Mouse (Mus musculus) right cerebral cortex, postnatal 14 days (tissue): ENCODE results near the gene 1110017D15Rik.
"Not testable (repeated sequence)": the region's sequence is repeated elsewhere in the genome, so short reads cannot be mapped to it uniquely, and the experiment has no call there.

Experiments used
- DNase-seq: peaks from one replicate; pipeline ENCODE4 v3.0.0; 2022

Gene 1110017D15Rik

DNA sequence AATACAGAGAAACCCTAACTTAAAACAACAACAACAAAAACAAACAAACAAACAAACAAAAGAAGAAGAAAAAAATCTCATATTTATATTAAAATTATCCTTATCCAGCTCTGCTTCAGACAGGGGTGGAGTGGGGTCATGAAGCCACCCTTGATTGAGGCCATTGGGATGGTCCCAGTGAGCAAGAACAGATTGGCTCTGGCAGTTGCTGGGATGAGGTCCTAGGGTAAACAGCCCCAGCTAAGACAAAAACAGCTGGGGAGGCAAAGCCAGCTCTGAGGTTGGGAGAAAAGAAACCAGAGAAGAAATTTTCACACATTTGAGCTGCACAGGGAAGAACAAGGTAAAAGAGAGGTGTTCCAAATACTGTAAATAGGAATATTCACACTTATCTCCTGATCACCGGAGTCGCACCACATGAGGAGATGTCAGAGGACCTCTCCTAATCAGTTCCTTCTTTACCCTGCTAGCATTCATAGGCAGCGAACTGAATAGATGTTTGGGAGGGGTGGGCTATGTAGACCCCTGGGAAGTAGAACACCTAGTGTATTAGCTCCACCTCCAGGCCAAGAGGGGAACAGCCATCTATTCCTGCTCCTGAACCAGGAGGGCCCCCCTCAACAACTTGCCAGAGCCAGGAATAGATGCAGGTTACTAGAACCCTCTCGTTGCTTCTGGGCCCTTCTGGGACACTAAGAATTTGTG, 38.2 kb downstream of the 1110017D15Rik start:
- no peak for DNase-seq

DNA sequence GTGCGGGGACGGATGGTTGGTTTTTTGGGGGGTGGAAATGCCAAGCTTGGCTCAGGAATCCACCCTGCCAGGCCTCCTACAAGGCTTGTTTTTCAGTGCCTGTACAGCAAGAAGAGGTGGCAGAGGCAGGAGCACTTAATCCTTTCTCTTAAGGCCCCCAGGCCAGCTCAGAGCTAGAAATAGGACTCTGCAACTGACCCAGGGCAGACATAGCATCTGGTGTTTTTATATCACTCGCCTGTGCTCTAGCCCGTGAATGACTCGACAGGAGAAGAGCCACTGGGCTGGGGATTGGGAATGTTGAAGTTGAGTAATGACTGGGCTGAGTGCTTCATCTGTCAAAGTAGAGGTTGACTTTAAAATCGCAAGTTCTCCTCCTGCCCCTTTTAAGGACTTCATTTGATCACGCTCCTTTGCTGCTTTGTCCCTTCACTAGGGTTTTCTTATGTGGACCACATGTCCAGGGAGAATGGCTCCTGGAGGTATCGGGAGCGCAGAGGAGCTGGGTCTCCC, 39.4 kb downstream of the 1110017D15Rik start:
- DNase-seq = no peak

DNA sequence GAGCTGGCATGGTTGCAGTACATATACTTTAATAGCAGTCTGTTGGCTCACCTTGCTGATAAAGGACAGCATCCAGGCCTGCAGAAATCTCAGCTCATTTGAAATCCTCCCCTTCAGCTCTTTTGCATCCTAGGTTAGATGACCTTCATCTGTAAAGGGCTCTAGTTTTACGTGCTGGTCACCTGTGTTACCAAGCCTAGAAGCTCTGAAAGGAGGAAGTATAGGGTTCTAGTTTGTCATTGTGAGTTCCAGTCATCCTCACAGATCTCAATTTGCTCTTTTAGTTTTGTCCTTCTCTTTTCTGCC, 45.8 kb downstream of the 1110017D15Rik start:
- DNase-seq = no peak

DNA sequence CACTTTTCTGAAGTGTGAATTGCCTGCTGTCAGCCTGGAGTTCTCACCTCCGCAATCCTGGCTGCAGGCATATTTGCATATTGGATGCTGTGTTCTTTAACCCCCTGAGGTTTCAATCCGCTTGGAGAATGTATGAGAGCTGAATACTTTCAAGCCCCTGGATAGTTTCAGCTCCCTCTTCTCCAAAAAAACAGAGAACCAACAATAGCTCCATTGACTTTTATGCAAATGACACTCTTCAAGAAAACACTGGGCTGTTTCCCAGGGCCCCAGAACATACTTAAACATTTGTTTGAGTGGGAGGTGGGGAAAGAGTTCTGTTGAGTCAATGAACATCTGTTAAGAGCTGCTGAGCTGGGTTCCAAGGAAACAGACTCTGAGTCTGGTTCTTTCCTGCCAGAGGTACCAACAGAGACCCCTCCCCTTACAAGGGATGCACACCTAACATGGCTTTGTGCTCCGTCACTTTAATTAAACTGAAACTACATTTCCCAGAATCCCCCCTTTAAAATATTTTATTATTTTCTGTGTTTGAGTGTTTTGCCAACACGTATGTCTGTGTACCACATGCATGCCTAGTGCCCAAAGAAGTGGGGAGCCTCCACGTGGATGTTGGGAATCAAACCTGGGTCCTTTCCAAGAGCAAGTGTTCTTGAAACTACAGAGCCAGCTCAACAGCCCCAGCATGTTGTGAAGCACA, 46.3 kb downstream of the 1110017D15Rik start:
- no peak for DNase-seq

DNA sequence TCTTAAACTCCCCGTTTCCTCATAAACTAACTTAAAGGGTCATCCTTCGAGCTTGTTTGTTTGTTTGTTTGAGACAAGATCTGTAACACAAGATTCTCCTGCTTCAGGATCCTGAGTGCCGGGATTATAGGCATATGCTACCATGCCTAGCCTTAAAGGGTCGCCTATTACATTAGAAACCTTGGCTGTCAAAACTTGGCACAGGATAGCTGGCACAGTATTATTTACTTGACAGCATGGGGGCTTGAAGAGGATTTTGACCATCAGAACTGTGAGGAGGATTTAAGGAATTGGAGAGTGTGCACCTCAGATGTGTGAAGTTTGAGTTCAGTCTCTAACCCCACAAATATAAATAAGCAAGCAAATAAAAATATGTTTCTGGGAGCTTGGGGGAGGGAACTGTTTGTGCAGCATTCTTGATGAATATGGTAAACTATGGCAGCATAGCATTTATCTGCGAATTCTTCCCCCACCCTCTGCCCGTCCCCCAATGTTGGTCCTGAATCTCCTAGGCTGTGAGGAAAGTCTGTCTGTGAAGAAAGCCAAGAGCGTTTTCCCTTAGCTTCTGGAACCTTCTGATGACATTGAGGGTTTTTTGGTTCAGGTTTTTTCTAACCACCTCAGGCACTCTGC, 47.0 kb downstream of the 1110017D15Rik start:
- no peak for DNase-seq

DNA sequence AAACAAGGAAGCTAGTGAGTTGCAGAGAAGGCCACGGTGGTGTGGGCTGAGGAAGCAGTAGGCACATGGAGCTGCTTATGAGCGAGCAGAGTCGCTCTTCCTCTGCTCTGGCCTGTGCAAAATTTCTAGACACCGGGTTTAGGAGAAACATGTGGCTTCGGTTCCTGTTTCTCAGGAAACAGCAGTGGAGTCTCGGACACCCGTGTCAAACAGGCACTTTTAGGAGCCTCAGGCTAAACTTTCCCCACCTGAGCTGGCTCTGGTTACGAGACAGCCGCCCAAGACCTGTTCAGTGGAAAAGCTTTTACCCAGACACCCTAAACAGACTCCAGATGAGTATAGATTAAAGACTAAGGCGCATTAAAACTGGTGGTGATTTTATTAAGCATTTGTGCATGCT, 47.9 kb downstream of the 1110017D15Rik start:
- DNase-seq = no peak

DNA sequence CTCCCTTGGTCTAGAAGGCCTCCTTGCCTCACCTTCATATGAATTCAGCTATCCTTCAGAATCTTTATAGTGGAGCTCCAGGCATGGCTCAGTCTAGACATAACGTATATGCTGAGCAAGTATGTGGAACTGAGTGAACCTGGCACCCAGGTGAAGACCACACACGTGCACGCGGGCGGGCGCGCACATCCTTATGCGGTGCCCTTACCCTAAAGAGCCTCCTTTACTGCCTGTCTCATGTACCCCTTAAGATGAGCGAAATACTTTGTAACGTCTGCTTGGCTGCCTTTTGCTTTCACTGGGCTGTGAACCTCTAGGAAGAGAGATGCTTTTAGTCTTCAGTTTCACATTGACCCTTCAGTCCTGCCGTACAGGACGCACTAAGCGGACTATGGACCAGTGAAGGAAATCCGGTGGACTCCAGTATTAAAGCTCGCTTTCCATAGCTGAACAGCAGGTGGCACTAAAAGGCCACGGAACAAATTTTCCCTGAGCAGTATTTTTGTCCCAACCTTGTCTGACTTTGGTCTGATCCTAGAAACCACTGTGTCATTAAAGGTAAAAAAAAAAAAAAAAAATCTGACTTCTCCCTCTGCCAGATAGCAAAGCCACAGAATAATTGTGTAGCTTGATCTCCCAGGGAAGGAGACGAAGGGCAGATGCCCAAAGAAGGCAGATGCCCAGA, 48.6 kb downstream of the 1110017D15Rik start:
- DNase-seq = peak; percentile 60

DNA sequence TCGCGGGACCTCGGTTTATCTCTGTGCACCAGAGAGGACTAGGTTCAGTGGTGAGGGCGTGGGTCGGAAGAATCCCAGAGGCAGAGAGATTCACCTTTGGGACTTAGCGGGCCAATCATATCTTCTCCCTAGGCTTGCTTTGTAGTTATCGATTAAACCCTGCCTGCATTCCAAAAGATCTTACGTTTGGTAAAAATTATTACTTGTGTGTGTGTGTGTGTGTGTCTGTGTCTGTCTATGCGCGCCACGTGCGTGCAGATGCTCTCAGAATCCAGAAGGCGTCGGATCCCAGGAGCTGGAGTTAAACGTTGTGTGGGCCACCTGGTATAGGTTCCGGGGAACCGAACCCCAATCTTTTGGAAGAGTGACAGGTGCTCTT, 51.9 kb downstream of the 1110017D15Rik start:
- DNase-seq = no peak

DNA sequence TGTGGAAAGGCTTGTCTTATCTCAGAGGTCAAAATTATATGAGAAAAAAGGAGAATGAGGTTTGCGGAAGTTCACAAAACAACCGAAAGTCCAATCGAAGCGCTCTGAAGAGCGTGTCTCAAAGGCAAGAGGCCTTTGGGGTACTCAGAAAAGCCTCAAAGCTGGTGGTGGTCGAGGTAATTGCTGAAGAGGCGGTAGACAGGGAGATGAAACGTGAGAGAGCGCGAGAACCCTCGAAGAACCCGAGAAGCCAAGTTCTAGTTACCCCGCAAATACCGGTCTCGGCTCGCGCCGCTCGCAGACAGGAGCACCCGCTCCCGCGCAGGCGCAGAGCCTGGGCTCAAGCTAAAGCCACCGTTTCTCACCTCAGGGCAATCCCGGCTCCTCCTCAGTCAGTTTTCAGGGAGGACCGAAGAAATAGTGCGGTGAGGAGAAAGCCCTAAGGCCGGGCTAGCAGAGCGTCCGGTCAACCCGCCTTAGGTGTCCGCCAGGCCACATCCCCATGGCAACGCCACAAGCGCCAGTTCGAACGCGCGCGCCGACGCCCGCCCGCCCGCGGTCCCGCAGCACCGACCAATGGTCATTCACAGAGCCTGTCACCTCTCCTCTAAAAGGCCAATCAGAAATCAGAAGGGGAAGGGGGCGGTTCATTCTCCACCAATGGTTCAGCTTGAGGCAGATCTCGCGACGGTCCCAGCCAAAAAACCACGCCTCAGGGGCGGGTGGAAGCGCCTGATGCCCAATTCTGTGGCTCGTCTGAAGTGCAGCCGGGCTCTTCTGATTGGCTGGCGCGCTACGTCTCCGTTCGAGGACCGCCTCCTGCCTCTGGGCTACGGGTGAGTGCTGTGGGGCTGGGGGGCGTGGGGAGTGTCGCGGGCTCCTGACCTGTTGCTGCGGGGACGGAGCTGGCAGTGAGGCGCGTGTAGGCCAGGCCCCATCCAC, 52.5 kb downstream of the 1110017D15Rik start, which contains the start of the genes Kif24 and Nudt2:
Gene Kif24 (minus strand): TSS at position 543 of the 942 bp plus-strand sequence.
Gene Nudt2 (plus strand): TSS at position 807 of the 942 bp plus-strand sequence.
- DNase-seq = peak; percentile 95

DNA sequence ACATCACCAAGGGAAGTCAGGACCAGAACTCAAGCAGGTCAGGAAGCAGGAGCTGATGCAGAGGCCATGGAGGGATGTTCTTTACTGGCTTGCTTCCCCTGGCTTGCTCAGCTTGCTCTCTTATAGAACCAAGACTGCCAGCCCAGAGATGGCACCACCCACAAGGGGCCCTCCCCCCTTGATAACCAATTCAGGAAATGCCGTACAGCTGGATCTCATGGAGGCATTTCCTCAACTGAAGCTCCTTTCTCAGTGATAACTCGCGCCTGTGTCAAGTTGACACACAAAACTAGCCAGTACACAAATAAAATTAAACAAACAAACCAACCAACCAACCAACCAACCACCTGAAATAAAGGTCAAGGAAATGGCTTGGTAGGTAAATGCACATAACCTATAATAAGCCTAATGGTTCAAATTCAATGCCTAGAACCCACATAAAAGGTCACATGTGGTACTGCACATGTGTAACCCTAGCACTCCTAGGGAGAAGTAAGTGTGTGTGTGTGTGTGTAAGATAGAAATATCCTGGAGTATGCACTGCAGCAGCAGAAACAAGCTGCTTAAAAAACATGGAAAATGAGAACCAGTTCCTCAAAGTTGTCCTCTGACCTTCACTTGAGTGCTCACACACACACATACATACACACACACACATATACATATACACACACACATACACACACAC, 53.9 kb downstream of the 1110017D15Rik start:
- not testable (repeated sequence) for DNase-seq

DNA sequence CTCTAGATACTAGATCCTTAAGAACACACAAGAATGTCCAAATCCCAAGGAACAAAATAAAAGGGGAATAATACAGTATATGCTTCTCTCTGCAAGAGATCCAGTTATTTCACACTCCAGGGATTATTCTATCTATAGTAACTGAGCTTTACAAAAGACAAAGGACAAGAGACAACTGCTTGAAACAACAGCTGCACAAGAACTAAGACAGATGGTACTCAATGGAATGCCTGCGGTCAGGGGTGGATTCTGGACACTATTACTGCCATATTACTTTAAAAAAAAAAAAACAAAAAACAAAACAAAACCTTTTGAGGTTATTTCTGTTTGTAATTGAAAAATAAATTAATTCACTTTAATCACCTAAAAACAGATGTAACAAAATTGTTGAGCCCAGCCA, 56.4 kb downstream of the 1110017D15Rik start:
- no peak for DNase-seq
